Mouse (Mus musculus) intestine, postnatal 0 days (tissue): ENCODE data around the gene Ncbp2. TPM values are rescaled to one million over a fixed set of nuclear protein-coding genes. Genes with fewer than 3 reads are reported as not detected.

ENCODE experiments used
- ATAC-seq: fragments of 200-750 bp; cut with Nextera tagmentation; 2 replicates; pipeline ENCODE4 v1.8.0; 2017; ENCODE audit warnings: mild to moderate bottlenecking, moderate TSS enrichment, moderate library complexity
- H3K27ac ChIP-seq: fragments of 300-500 bp; sonication (generic); 2 replicates; pipeline ENCODE4 v1.5.1; 2014; ENCODE audit warnings: mild to moderate bottlenecking, low read depth, low read length, moderate library complexity
- H3K27me3 ChIP-seq: fragments of 300-500 bp; sonication (generic); replicated peaks from 2 replicates; pipeline ENCODE4 v1.6.1; 2014; ENCODE audit warnings: low read length, mixed read lengths; ENCODE audit not compliant: control insufficient read depth, insufficient read depth
- H3K36me3 ChIP-seq: fragments of 300-500 bp; sonication (generic); 2 replicates; pipeline ENCODE4 v1.6.1; 2014; ENCODE audit warnings: mild to moderate bottlenecking, moderate library complexity; ENCODE audit not compliant: control insufficient read depth, insufficient read depth
- H3K4me1 ChIP-seq: fragments of 300-500 bp; sonication (generic); replicated peaks from 2 replicates; pipeline ENCODE4 v1.6.1; 2014; ENCODE audit warnings: antibody characterized with exemption, low read length, mixed read lengths; ENCODE audit not compliant: control insufficient read depth, insufficient read depth
- H3K4me2 ChIP-seq: fragments of 300-500 bp; sonication (generic); replicated peaks from 2 replicates; pipeline ENCODE4 v1.6.1; 2014; ENCODE audit warnings: low read depth, mild to moderate bottlenecking, moderate library complexity
- H3K4me3 ChIP-seq: fragments of 300-500 bp; sonication (generic); 2 replicates; pipeline ENCODE4 v1.5.1; 2014; ENCODE audit warnings: low read depth, low read length
- H3K9ac ChIP-seq: fragments of 300-500 bp; sonication (generic); 2 replicates; pipeline ENCODE4 v1.6.1; 2014; ENCODE audit warnings: mild to moderate bottlenecking, low read depth, low read length
- H3K9me3 ChIP-seq: fragments of 300-500 bp; sonication (generic); 2 replicates; pipeline ENCODE4 v1.6.1; 2016; ENCODE audit warnings: mixed run types; ENCODE audit not compliant: control insufficient read depth
- CTCF ChIP-seq: sonication (generic); IDR thresholded peaks from 2 replicates; pipeline ENCODE4 v1.5.1; 2016; ENCODE audit warnings: low read depth, mild to moderate bottlenecking, control low read depth, antibody characterized with exemption, moderate library complexity
- WGBS: fragments of 180-500 bp; shearing (Covaris S2); extraction: QIAGEN DNeasy Blood & Tissue Kit; methylation state at CpG from one replicate; pipeline ENCODE4 v1.1.7; 2014; 5-methylcytosine and 5-hydroxymethylcytosine counted together
- polyA plus RNA-seq: library from polyadenylated mRNA; unstranded; fragments of >200 nt; fragmentation: Nextera tagmentation; extraction: Ambion mirVana; gene quantifications from 2 replicates; pipeline ENCODE4 v1.2.1, GENCODE M21; 2015

Gene Ncbp2
- polyA plus RNA-seq, 1 experiment from 2014 or later = 28.4 TPM

DNA sequence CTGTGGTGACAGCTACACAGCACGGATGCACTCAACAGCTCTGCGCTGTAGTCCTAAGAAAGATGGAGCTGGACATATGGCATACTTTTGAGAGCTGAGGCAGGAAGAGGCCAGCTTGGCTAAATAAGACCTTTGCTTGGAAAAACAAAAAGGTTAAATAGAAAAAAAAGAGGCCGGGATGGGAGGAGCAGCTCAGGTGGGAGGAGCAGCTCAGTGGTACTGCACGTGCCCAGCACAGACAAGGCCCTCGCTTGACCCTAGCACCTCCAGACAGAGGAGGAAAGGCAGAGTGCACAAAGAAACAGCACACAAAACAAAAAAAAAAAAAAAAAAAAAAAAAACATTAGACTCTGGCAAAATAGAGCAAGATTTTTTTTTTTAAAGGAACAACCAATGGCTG is 48.1 kb downstream of the Ncbp2 start:
- no peaks in the 10 kb centered on the region for H3K27me3 ChIP-seq
- H3K9ac ChIP-seq = no peak overlapping the region
- 0 out of 2 replicates have a peak, but pooled peaks cover 3% of the 10 kb centered on the region for H3K4me1 ChIP-seq
- H3K9me3 ChIP-seq = no peaks in the 10 kb centered on the region
- no peak overlapping the region for H3K4me2 ChIP-seq
- TF ChIP-seq CTCF = no peak
- ATAC-seq = no peak
- H3K27ac ChIP-seq = no peak overlapping the region
- H3K36me3 ChIP-seq = 0 out of 2 replicates have a peak, but pooled peaks cover 6% of the 10 kb centered on the region
- no peak overlapping the region for H3K4me3 ChIP-seq
- WGBS = 75% methylated on average over 5 of the region's 5 CpGs

GRCm38 (mm10) chr16:32002509-32003477 is 54.5 kb downstream of the Ncbp2 start, which contains the start of gene Senp5:
Senp5 (minus strand) TSS chr16:32003287.
- peak; percentile 54 for TF ChIP-seq CTCF
- Histone ChIP-seq H3K9me3 (no peaks in the 10 kb centered on the region), H3K9ac (peak within 1 kb of the TSS; percentile 94)

GRCm38 (mm10) chr16:32004731-32005130 is 56.4 kb downstream of the Ncbp2 start:
- Histone ChIP-seq H3K4me1 (peaks cover 8% of the 10 kb centered on the region), H3K4me2 (no peak overlapping the region), H3K27ac (no peak overlapping the region), H3K9ac (no peak overlapping the region), H3K27me3 (no peaks in the 10 kb centered on the region), H3K36me3 (no peaks in the 10 kb centered on the region; the same call in 1 of the 2 replicates), H3K4me3 (no peak overlapping the region), H3K9me3 (no peaks in the 10 kb centered on the region)
- no peak for ATAC-seq
- WGBS = 92% methylated on average over 3 of the region's 3 CpGs
- TF ChIP-seq CTCF = no peak

More at GRCm38 (mm10) chr16:32002509-32003477, 54.5 kb downstream of the Ncbp2 start, which contains the start of gene Senp5:
- under 1% methylated on average over 65 of the region's 66 CpGs for WGBS
- Histone ChIP-seq H3K27me3 (no peaks in the 10 kb centered on the region), H3K27ac (peak within 1 kb of the TSS; percentile 89), H3K4me3 (peak within 1 kb of the TSS; percentile 96), H3K36me3 (no peaks in the 10 kb centered on the region; the same call in 1 of the 2 replicates), H3K4me2 (peak within 1 kb of the TSS; percentile 88), H3K4me1 (peaks cover 10% of the 10 kb centered on the region)
- ATAC-seq = peak; percentile 96

GRCm38 (mm10) chr16:32008529-32009293 is 60.4 kb downstream of the Ncbp2 start:
- no peak for TF ChIP-seq CTCF
- no peak overlapping the region for H3K27ac ChIP-seq

GRCm38 (mm10) chr16:32009913-32010312 is 61.6 kb downstream of the Ncbp2 start:
- Histone ChIP-seq H3K4me1 (0 out of 2 replicates have a peak, but pooled peaks cover 4% of the 10 kb centered on the region), H3K4me3 (no peak overlapping the region), H3K27ac (no peak overlapping the region), H3K27me3 (no peaks in the 10 kb centered on the region), H3K4me2 (no peak overlapping the region; the same call in 1 of the 2 replicates), H3K36me3 (peaks cover 5% of the 10 kb centered on the region; the same call in 1 of the 2 replicates), H3K9me3 (no peaks in the 10 kb centered on the region), H3K9ac (no peak overlapping the region)
- 12% methylated on average over 5 of the region's 5 CpGs for WGBS
- ATAC-seq = peak; percentile 55
- TF ChIP-seq CTCF = no peak

More at GRCm38 (mm10) chr16:32008529-32009293, 60.4 kb downstream of the Ncbp2 start:
- Histone ChIP-seq H3K9me3 (no peaks in the 10 kb centered on the region), H3K9ac (no peak overlapping the region), H3K27me3 (no peaks in the 10 kb centered on the region), H3K4me2 (no peak overlapping the region), H3K36me3 (peaks cover 5% of the 10 kb centered on the region; the same call in 1 of the 2 replicates), H3K4me1 (0 out of 2 replicates have a peak, but pooled peaks cover 4% of the 10 kb centered on the region), H3K4me3 (no peak overlapping the region)
- ATAC-seq = no peak
- WGBS = 45% methylated on average over 10 of the region's 10 CpGs
